Mouse (Mus musculus): ENCODE results near the gene Cast. TPM values are rescaled to one million over a fixed set of nuclear protein-coding genes. Genes with fewer than 3 reads are reported as not detected.

Cast gene
- polyA plus RNA-seq, 1 experiment from 2014 or later: 86.5 TPM

DNA sequence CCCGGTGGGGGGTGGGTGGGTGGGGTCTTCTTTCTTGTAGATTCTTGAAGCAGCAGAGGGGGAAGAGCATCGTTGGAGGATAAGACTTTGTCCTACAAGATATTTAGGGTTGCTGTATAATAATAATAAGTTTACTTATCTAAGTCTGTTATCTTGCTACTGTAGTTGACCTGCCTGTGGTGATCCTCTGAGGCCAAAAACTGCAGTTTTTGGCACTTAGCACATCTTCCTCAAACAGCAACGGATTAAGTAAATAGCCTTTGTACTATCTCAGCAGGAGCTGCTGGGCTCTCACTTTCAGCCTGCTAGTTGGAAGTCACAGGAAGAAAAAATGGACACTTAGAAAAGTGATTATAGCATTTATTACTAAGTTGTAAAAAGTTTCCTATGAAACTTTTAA is 112.4 kb downstream of the Cast start:
- no peak for ATAC-seq
- DNase-seq (ENCODE audit: low read depth, low spot score): no peak
- TF ChIP-seq CTCF (IDR thresholded peaks at IDR 0.05): no peak
- in situ Hi-C loops (cut with MboI; ENCODE audit: low pct_unique_long_range_greater_than_20kb): no loop called here
- ChIA-PET CTCF (interaction anchor here (1.9 kb wide), 1 partner anchor 21 kb away, joined by 5 read pairs; no protein-coding TSS in a partner anchor), POLR2A (no interaction called here)
- H3K27me3 ChIP-seq: no peaks in the 10 kb centered on the region

DNA sequence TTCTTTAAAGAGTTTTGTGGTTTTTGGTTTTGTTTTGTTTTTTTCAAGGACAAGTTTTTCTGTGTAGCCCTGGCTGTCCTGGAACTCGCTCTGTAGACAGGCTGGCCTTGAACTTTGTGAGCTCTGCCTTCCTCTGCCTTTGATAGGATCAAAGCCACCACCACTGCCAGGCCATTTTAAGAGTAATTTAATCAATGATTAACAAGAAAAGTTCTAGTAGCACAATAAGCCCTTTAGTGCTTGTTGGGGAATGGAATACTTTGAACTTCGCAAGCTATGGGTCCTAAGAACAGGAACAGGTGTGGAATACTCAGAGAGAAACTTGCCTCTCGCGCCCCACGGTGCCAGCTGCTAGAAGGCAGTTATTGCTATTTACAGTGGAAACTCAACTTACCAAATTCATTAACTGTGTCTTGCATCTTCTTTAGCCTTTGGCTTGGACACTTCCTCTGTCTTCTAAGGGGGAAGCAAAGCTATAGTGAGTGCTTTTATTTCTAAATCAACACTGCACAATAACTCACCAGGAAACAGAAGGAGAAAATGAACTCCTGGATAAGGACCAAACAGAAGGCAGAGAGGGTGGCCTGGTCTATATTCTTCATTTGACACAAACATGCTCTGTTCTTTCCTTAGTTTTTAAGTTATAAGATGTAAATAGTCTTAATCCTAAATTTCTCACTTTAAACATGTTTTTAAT is 113.0 kb downstream of the Cast start:
- POLR2A ChIA-PET: no interaction called here
- in situ Hi-C loops (cut with MboI; ENCODE audit: low pct_unique_long_range_greater_than_20kb): no loop called here
- TF ChIP-seq CTCF (IDR thresholded peaks at IDR 0.05): no peak
- ATAC-seq (no peak), DNase-seq (ENCODE audit: low read depth, low spot score) (no peak)
- H3K27me3 ChIP-seq: no peaks in the 10 kb centered on the region
- CTCF ChIA-PET: interaction anchor here (1.8 to 1.9 kb wide), 2 partner anchors 9 to 22 kb away, joined by 5 read pairs; no protein-coding TSS in a partner anchor

Other genes starting within 250 kb of the Cast start
- gene Erap1, start 169.2 kb downstream of the Cast start, polyA plus RNA-seq (2021): 29.3 TPM

All from Patski (cell line).